ENCODE assay signal across 35 mouse cellular contexts in the genomic region with DNA sequence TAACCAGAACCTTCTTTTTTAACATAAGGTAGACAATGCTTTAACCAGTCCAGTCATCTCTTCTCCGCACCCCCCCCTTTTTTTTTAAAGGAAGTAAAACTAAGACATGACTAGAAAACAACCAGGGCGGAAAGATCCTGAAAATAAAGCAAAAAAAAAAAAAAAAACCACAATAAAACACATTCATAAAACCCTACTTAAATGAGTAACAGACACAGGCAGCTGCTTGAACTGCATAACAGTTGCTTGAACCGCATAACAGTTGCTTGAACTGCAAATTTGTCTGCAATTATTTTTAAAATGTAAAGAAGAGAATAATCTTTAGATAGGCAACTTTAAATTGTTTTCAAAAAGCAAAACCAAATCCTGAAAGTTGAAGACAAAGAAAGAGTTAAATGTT. TPM values are rescaled to one million over a fixed set of nuclear protein-coding genes. Genes with fewer than 3 reads are reported as not detected.
"Had no signal": no experiment of that assay in that cellular context is flagged by ENCODE, and none has a peak within 500 bp of the region (broad histone marks: within the 10 kb centered on the region; RNA-seq: fewer than 3 reads in every experiment).

No protein-coding gene starts in this region.

- H3K4me3 ChIP-seq: limb, embryonic 10.5 days; limb, embryonic 12.5 days; limb, embryonic 13.5 days; limb, embryonic 15.5 days; liver, embryonic 12.5 days; liver, embryonic 13.5 days; liver, embryonic 15.5 days; lung, embryonic 15.5 days; megakaryocyte, embryonic 14.5 days; midbrain, embryonic 10.5 days; midbrain, embryonic 12.5 days; midbrain, embryonic 13.5 days; midbrain, embryonic 15.5 days had no signal

- H3K4me1 ChIP-seq: limb, embryonic 10.5 days; limb, embryonic 12.5 days; limb, embryonic 13.5 days; limb, embryonic 15.5 days; liver, embryonic 12.5 days; liver, embryonic 13.5 days; liver, embryonic 15.5 days; lung, embryonic 15.5 days; megakaryocyte, embryonic 14.5 days; midbrain, embryonic 10.5 days; midbrain, embryonic 12.5 days; midbrain, embryonic 13.5 days; midbrain, embryonic 15.5 days had no signal

- ATAC-seq: liver, embryonic 12.5 days; liver, postnatal 0 days; lung, postnatal 0 days; midbrain, embryonic 13.5 days; midbrain, embryonic 15.5 days; midbrain, embryonic 16.5 days had no signal

- H3K27ac ChIP-seq: limb, embryonic 10.5 days; limb, embryonic 12.5 days; limb, embryonic 13.5 days; limb, embryonic 15.5 days; liver, embryonic 12.5 days; liver, embryonic 13.5 days; liver, embryonic 14.5 days; liver, embryonic 15.5 days; lung, embryonic 15.5 days; macrophage; midbrain, embryonic 10.5 days; midbrain, embryonic 12.5 days; midbrain, embryonic 13.5 days; midbrain, embryonic 15.5 days had no signal

- H3K27me3 ChIP-seq: limb, embryonic 12.5 days; limb, embryonic 13.5 days; limb, embryonic 15.5 days; liver, embryonic 12.5 days; liver, embryonic 13.5 days; liver, embryonic 15.5 days; lung, embryonic 15.5 days; megakaryocyte, embryonic 14.5 days; midbrain, embryonic 12.5 days; midbrain, embryonic 13.5 days; midbrain, embryonic 15.5 days had no signal

- H3K36me3 ChIP-seq: limb, embryonic 10.5 days; limb, embryonic 12.5 days; limb, embryonic 13.5 days; limb, embryonic 15.5 days; liver, embryonic 12.5 days; liver, embryonic 13.5 days; liver, embryonic 15.5 days; lung, embryonic 15.5 days; midbrain, embryonic 10.5 days; midbrain, embryonic 12.5 days; midbrain, embryonic 13.5 days; midbrain, embryonic 15.5 days had no signal

- DNase-seq: left cerebral cortex, postnatal 4 days; liver; liver, embryonic 13.5 days; liver, postnatal 0 days; lung, adult 18-20 months; lung, adult 2 months; lung, embryonic 14.5 days; lung, postnatal 10 days; lung, postnatal 14 days; lung, postnatal 36 days; lung, postnatal 4 days; midbrain, embryonic 14.5 days had no signal

- H3K9me3 ChIP-seq: limb, embryonic 10.5 days; limb, embryonic 12.5 days; limb, embryonic 13.5 days; limb, embryonic 15.5 days; liver, embryonic 12.5 days; liver, embryonic 13.5 days; liver, embryonic 15.5 days; lung, embryonic 15.5 days; megakaryocyte, embryonic 14.5 days; midbrain, embryonic 10.5 days; midbrain, embryonic 12.5 days; midbrain, embryonic 13.5 days; midbrain, embryonic 15.5 days had no signal

- H3K4me2 ChIP-seq: limb, embryonic 12.5 days; limb, embryonic 13.5 days; limb, embryonic 15.5 days; liver, embryonic 11.5 days; liver, embryonic 12.5 days; liver, embryonic 13.5 days; liver, embryonic 15.5 days; lung, embryonic 14.5 days; lung, embryonic 15.5 days; midbrain, embryonic 11.5 days; midbrain, embryonic 12.5 days; midbrain, embryonic 13.5 days; midbrain, embryonic 15.5 days had no signal

- H3K9ac ChIP-seq: limb, embryonic 12.5 days; limb, embryonic 13.5 days; limb, embryonic 15.5 days; liver, embryonic 12.5 days; liver, embryonic 13.5 days; liver, embryonic 14.5 days; liver, embryonic 15.5 days; liver, postnatal 0 days; lung, embryonic 14.5 days; lung, embryonic 15.5 days; midbrain, embryonic 12.5 days; midbrain, embryonic 13.5 days; midbrain, embryonic 15.5 days had no signal

RNA-seq across cellular contexts. Expression of a gene that starts 45.8 kb away (rescaled TPM):
- total RNA-seq: liver, adult 2 months; megakaryocyte progenitor cell, adult 5-6 weeks; megakaryocyte, adult 5-6 weeks; megakaryocyte-erythroid progenitor cell, adult 5-6 weeks; monocyte, adult 5-6 weeks had no signal
- polyA plus RNA-seq: liver, adult 2 months; liver, postnatal 0 days; macrophage had no signal
